Mouse (Mus musculus) Muller cell, postnatal 12 days (primary cell): ENCODE measurements at regions not wholly inside any gene's neighbourhood (a gene's known extent, or its start where the extent isn't known, plus 50 kb on each side); places are given as distances from the start of the nearest gene placed in this dataset.

Experiments used
- DNase-seq: peaks from one replicate; pipeline ENCODE4 v3.0.0-alpha.2; 2015; ENCODE audit errors: inconsistent ontology term

DNA sequence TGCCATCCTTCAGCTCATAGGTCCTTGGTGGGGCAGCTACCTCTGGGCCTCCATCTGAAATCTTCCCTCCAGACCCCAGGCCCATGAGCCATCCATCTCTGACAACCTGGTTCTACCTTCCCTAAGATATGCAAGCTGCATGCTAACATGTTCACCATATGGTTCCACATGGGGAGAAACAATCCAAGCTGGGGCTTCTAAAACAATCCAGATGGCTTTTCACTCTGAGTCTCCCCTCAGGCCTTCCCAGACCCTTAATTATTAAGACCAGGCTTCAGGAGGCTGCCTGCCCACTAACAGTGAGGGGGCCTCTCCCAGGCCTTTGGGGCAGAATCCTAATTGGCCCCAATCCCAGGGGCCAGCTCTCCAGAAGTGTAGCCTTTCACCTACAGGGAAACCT, 71.1 kb upstream of the Sfswap start:
- no peak for DNase-seq

DNA sequence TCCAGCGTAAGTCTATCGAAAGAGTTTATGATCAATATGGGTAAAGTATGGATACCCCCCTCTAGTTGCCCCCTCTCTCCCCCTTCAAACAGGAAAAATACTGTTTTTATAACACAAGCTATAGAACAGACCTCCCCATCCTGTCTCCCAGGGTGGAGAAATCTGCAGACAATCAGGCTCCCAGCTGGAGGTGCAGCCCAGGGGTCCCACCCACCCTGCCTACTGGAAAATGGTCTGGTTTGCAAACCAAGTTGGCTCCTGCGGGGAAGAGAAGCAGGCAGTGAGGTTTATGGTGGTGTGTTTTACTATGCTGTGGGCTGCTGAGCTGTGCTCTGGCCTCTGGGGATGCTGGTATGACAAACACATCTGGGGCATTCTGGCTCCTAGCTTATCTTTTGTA, 70.7 kb upstream of the Sfswap start:
- DNase-seq: no peak

DNA sequence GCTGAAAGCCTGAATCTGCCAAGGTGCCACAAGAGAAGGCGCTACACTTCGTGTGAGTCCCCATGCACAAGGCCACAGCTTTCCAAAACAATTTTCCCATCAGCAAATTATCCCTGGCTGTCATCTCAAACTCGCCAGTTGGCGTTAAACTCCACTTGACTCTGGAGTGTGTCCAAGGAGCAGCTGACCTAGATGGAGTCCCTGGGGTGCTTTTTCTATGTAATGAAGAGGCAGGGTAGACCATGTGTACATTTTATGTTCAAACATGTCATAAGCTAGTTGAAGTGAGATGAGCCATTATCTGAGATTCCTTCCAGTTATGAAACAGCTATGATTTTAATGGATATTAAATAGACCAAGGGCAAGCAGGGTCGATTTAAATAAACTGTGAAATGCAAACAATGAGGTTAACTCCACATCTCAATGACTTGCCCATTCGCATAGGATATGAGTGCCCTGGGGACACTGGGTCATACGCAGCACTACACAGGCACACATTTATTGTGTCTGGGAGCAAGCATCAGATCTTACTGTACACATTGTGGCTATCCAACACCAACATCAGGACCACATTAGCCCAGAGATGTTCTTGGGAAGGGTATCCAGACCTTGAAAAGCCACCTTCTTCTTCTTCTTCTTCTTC, 51.0 kb upstream of the Sfswap start:
- DNase-seq: no peak
